Mouse (Mus musculus): ENCODE data around the gene Cabp1.

DNA sequence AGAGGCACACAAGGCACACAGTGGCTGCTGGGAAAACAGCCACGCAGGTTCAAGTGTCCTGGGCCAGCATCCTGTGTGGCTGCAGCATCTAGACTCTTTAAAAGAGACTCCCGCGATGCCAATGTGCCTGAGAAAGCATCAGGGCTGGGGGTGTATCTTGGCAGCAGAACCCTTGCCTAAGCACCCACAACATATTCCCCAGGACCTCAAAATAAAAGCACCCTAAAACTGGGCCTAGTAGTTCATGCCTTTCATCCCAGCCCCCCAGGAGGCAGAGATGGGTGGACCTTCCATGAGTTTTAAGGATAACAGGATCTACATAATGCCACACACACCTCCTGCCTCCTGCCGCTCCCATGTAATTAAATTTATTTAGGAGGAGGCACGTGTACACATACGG lies 40.3 kb upstream of the Cabp1 start:
- no peak for TF ChIP-seq CTCF (IDR thresholded peaks at IDR 0.05; ENCODE audit: low read depth)
- TF ChIP-seq EP300 (optimal IDR thresholded peaks at IDR 0.05) = no peak

Measured in stomach, postnatal 0 days (tissue).